Mouse (Mus musculus) CH12.LX (cell line): Measurements from ENCODE around the gene Gmds. TPM values are rescaled to one million over a fixed set of nuclear protein-coding genes. Genes with fewer than 3 reads are reported as not detected.

Experiments used
- DNase-seq: peaks from one replicate; pipeline ENCODE4 v3.0.0-alpha.2; 2013; ENCODE audit errors: extremely low read depth
- H3K27ac ChIP-seq: 2 replicates; pipeline ENCODE4 v1.5.1; 2012; ENCODE audit warnings: low read depth, mild to moderate bottlenecking, control low read depth, moderate library complexity; ENCODE audit not compliant: insufficient read depth
- H3K27me3 ChIP-seq: replicated peaks from 2 replicates; pipeline ENCODE3; 2012; ENCODE audit warnings: inconsistent platforms
- H3K36me3 ChIP-seq, 2 experiments: replicated peaks in 1 of 2; 2 replicates each; pipeline versions ENCODE3 to v1.6.1; 2012; ENCODE audit warnings: inconsistent platforms in 1 of 2, low read length in 1 of 2, mild to moderate bottlenecking in 1 of 2, mixed read lengths in 1 of 2, moderate library complexity in 1 of 2; ENCODE audit not compliant: control insufficient read depth in 1 of 2, insufficient read depth in 1 of 2
- H3K4me1 ChIP-seq, 2 experiments: 2 replicates each; pipeline ENCODE4 v1.6.1; 2012; ENCODE audit warnings: inconsistent platforms in 1 of 2, moderate library complexity in 1 of 2; ENCODE audit not compliant: insufficient read depth in 2 of 2, control insufficient read depth in 1 of 2
- H3K4me2 ChIP-seq: 2 replicates; pipeline ENCODE4 v1.6.1; 2012; ENCODE audit warnings: low read depth, mild to moderate bottlenecking, control low read depth; ENCODE audit not compliant: poor library complexity, insufficient read depth, severe bottlenecking
- H3K4me3 ChIP-seq, 3 experiments: fragments of 150-350 bp in 1 of 3; sonication (generic) in 1 of 3; replicated peaks in 1 of 3; 2 replicates each; pipeline versions ENCODE3 to v1.5.1; 2011 to 2012; ENCODE audit warnings: low read depth in 2 of 3, low read length in 2 of 3, mild to moderate bottlenecking in 2 of 3, moderate library complexity in 2 of 3, control low read depth in 1 of 3, improper control_type of control experiment in 1 of 3, inconsistent platforms in 1 of 3, mixed read lengths in 1 of 3; ENCODE audit not compliant: poor library complexity in 1 of 3
- H3K79me2 ChIP-seq: replicated peaks from 2 replicates; pipeline ENCODE4 v1.6.1; 2012; ENCODE audit warnings: mild to moderate bottlenecking, moderate library complexity; ENCODE audit not compliant: control insufficient read depth, poor library complexity, insufficient read depth, severe bottlenecking; ENCODE audit errors: extremely low read depth
- H3K9ac ChIP-seq: 2 replicates; pipeline ENCODE4 v1.6.1; 2012; ENCODE audit warnings: low read depth, mild to moderate bottlenecking, control low read depth, moderate library complexity; ENCODE audit not compliant: insufficient read depth
- H3K9me3 ChIP-seq: replicated peaks from 2 replicates; pipeline ENCODE3; 2012; ENCODE audit warnings: low read length, inconsistent platforms, mixed read lengths
- CHD1 ChIP-seq: IDR thresholded peaks from 2 replicates; pipeline ENCODE4 v1.6.1; 2012; ENCODE audit warnings: low read depth, low read length, improper control_type of control experiment, inconsistent platforms
- CHD2 ChIP-seq: IDR thresholded peaks from 2 replicates; pipeline ENCODE4 v1.6.1; 2011; ENCODE audit warnings: low read length, improper control_type of control experiment
- CTCF ChIP-seq, 2 experiments: IDR thresholded peaks in 1 of 2; conservative IDR thresholded peaks in 1 of 2; 2 replicates each; pipeline ENCODE4 v1.5.1; 2011 to 2012; ENCODE audit warnings: low read depth in 2 of 2, low read length in 2 of 2, improper control_type of control experiment in 1 of 2, inconsistent platforms in 1 of 2, mild to moderate bottlenecking in 1 of 2, moderate library complexity in 1 of 2
- E2F4 ChIP-seq: IDR thresholded peaks from 2 replicates; pipeline ENCODE4 v1.6.1; 2011; ENCODE audit warnings: low read depth, low read length, improper control_type of control experiment; ENCODE audit not compliant: insufficient replicate concordance
- EP300 ChIP-seq: IDR thresholded peaks from 2 replicates; pipeline ENCODE4 v1.6.1; 2011; ENCODE audit warnings: low read length, improper control_type of control experiment
- HCFC1 ChIP-seq: IDR thresholded peaks from 2 replicates; pipeline ENCODE4 v1.6.1; 2012; ENCODE audit warnings: low read depth, mild to moderate bottlenecking, inconsistent platforms, low read length, improper control_type of control experiment
- JUN ChIP-seq: IDR thresholded peaks from 2 replicates; pipeline ENCODE4 v1.6.1; 2011; ENCODE audit warnings: low read depth, mild to moderate bottlenecking, low read length, improper control_type of control experiment, moderate library complexity; ENCODE audit not compliant: insufficient read depth
- JUND ChIP-seq: conservative IDR thresholded peaks from 2 replicates; pipeline ENCODE4 v1.6.1; 2011; ENCODE audit warnings: low read depth, low read length, improper control_type of control experiment
- KAT2A ChIP-seq: IDR thresholded peaks from 2 replicates; pipeline ENCODE4 v1.6.1; 2012; ENCODE audit warnings: low read length, improper control_type of control experiment, inconsistent platforms; ENCODE audit not compliant: insufficient replicate concordance
- MAFK ChIP-seq: IDR thresholded peaks from 2 replicates; pipeline ENCODE4 v1.6.1; 2011; ENCODE audit warnings: low read length, improper control_type of control experiment; ENCODE audit not compliant: insufficient replicate concordance
- MAZ ChIP-seq: IDR thresholded peaks from 2 replicates; pipeline ENCODE4 v1.6.1; 2012; ENCODE audit warnings: low read depth, mild to moderate bottlenecking, inconsistent platforms, low read length, improper control_type of control experiment, moderate library complexity
- MEF2A ChIP-seq: IDR thresholded peaks from 2 replicates; pipeline ENCODE4 v1.6.1; 2014; ENCODE audit warnings: low read depth, mild to moderate bottlenecking, inconsistent platforms, low read length, improper control_type of control experiment, borderline replicate concordance
- MYC ChIP-seq: IDR thresholded peaks from 2 replicates; pipeline ENCODE4 v1.6.1; 2011; ENCODE audit warnings: low read depth, mild to moderate bottlenecking, improper control_type of control experiment, low read length
- NRF1 ChIP-seq: IDR thresholded peaks from 2 replicates; pipeline ENCODE4 v1.6.1; 2014; ENCODE audit warnings: low read depth, mild to moderate bottlenecking, inconsistent platforms, low read length, improper control_type of control experiment, moderate library complexity
- PAX5 ChIP-seq: IDR thresholded peaks from 2 replicates; pipeline ENCODE4 v1.6.1; 2012; ENCODE audit warnings: low read length, inconsistent platforms, mixed read lengths
- POLR2A ChIP-seq: IDR thresholded peaks from 2 replicates; pipeline ENCODE4 v1.6.1; 2011; ENCODE audit warnings: low read depth, mild to moderate bottlenecking, improper control_type of control experiment, low read length
- RAD21 ChIP-seq: IDR thresholded peaks from 2 replicates; pipeline ENCODE4 v1.6.1; 2011; ENCODE audit warnings: low read depth, mild to moderate bottlenecking, low read length, improper control_type of control experiment, moderate library complexity
- SMC3 ChIP-seq: IDR thresholded peaks from 2 replicates; pipeline ENCODE4 v1.6.1; 2011; ENCODE audit warnings: low read depth, low read length, improper control_type of control experiment
- TCF12 ChIP-seq: IDR thresholded peaks from 2 replicates; pipeline ENCODE4 v1.6.1; 2014; ENCODE audit warnings: low read depth, mild to moderate bottlenecking, inconsistent platforms, low read length, improper control_type of control experiment
- UBTF ChIP-seq: IDR thresholded peaks from 2 replicates; pipeline ENCODE4 v1.6.1; 2012; ENCODE audit warnings: low read depth, mild to moderate bottlenecking, inconsistent platforms, low read length, improper control_type of control experiment, moderate library complexity
- USF1 ChIP-seq: IDR thresholded peaks from 2 replicates; pipeline ENCODE4 v1.6.1; 2014; ENCODE audit warnings: low read depth, mild to moderate bottlenecking, inconsistent platforms, low read length, improper control_type of control experiment
- USF2 ChIP-seq: conservative IDR thresholded peaks from 2 replicates; pipeline ENCODE4 v1.6.1; 2011; ENCODE audit warnings: low read depth, low read length, improper control_type of control experiment
- ZC3H11A ChIP-seq: IDR thresholded peaks from 2 replicates; pipeline ENCODE4 v1.6.1; 2012; ENCODE audit warnings: low read depth, mild to moderate bottlenecking, inconsistent platforms, low read length, improper control_type of control experiment
- ZKSCAN1 ChIP-seq: IDR thresholded peaks from 2 replicates; pipeline ENCODE4 v1.6.1; 2012; ENCODE audit warnings: low read depth, inconsistent platforms, low read length, improper control_type of control experiment, borderline replicate concordance
- ZMIZ1 ChIP-seq: IDR thresholded peaks from 2 replicates; pipeline ENCODE4 v1.6.1; 2012; ENCODE audit warnings: low read depth, mild to moderate bottlenecking, inconsistent platforms, low read length, improper control_type of control experiment
- ZNF384 ChIP-seq: IDR thresholded peaks from 2 replicates; pipeline ENCODE4 v1.6.1; 2012; ENCODE audit warnings: low read depth, low read length, improper control_type of control experiment, inconsistent platforms
- dilution Hi-C: fragments of 300-500 bp; cut with MboI; formaldehyde crosslinking; loops from 2 replicates; pipeline ENCODE4 v1.14.3; 2020; ENCODE audit warnings: low sequenced_read_pairs; ENCODE audit not compliant: extremely low pct_unique_long_range_greater_than_20kb, extremely low pct_ligation_motif_present
- in situ Hi-C: fragments of 300-500 bp; cut with MboI; formaldehyde crosslinking; loops from 3 replicates; pipeline ENCODE4 v1.14.3; 2019; ENCODE audit warnings: low sequenced_read_pairs, low pct_ligation_motif_present, low pct_unique_long_range_greater_than_20kb, mixed read lengths
- polyA plus RNA-seq: library from polyadenylated mRNA; unstranded; fragments of >175 nt; gene quantifications from 2 replicates; pipeline ENCODE4 v1.2.1, GENCODE M21; 2012; ENCODE audit warnings: low read depth; ENCODE audit not compliant: insufficient read length
- total RNA-seq, 2 experiments: library from RNA; depleted of rRNA; stranded (reverse); fragments of 300-350 nt in 1 of 2; fragments of >200 nt in 1 of 2; gene quantifications; 2 replicates each; pipeline ENCODE4 v1.2.3; 2012 to 2014

The Gmds gene
- total and polyA plus RNA-seq, 3 experiments, result 11.0 to 19.3 (median 15.1) TPM

DNA sequence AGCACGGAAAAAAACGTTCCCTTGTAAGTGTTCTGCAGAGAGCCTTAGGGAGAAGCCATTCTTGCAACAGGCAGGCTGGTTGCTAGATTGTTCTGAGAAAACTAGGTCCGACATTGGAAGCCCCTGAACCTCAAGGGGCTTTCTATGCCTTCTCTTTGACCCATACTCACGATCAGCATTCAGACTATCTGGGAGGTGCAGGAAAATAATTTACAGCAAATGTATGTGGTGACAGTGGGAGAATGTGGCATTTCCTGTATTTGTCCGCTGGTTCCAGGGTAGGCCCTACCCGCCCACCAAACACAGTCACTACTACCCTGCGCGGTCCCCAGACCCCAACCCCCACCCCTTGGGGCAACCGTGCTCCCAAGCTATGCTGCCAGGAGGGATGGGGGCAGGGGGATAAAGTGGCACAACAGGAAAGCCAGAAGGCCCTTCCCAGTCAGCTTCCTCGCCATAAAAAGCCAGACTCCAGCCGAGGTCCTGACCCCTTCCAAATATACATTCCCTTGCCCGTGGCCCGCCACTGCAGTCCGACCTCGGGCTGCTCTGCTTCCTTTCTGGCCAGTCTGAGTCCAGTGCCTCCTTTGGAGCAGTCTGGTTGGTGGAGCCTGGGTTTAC lies 523.0 kb downstream of the Gmds start:
- Histone ChIP-seq H3K4me3 (no peak overlapping the region), H3K27me3 (no peaks in the 10 kb centered on the region), H3K79me2 (no peaks in the 10 kb centered on the region), H3K9ac (no peak overlapping the region), H3K9me3 (peaks cover 8% of the 10 kb centered on the region), H3K4me2 (no peak overlapping the region), H3K4me1 (peaks cover 0 to under 1% of the 10 kb centered on the region in 2 experiments; a peak in 1 of 4 replicates), H3K27ac (no peak overlapping the region), H3K36me3 (peaks cover 0 to 5% of the 10 kb centered on the region in 2 experiments)
- no peak for DNase-seq
- in situ Hi-C loops, result loop anchor here (25.0 kb wide), 1 partner anchor 397 kb away; no protein-coding TSS in a partner anchor
- dilution Hi-C loops, result no loop called here
- no peak for TF ChIP-seq MAFK
- no peak for TF ChIP-seq TCF12
- no peak for TF ChIP-seq CHD1
- no peak for TF ChIP-seq MAZ
- TF ChIP-seq, all 38 proteins: peak for 0

- Histone ChIP-seq H3K4me3 (no peak overlapping the region), H3K4me2 (no peak overlapping the region), H3K27me3 (no peaks in the 10 kb centered on the region), H3K4me1 (no peaks in the 10 kb centered on the region), H3K36me3 (peaks cover 0 to 6% of the 10 kb centered on the region in 2 experiments), H3K27ac (no peak overlapping the region), H3K79me2 (no peaks in the 10 kb centered on the region), H3K9ac (no peak overlapping the region), H3K9me3 (peaks cover 18% of the 10 kb centered on the region)
- in situ Hi-C loops (loop anchor here (25.0 kb wide), 1 partner anchor 400 kb away; no protein-coding TSS in a partner anchor), dilution Hi-C loops (no loop called here)
- TF ChIP-seq RAD21, result no peak
- no peak for TF ChIP-seq POLR2A
- no peak for TF ChIP-seq EP300
- no peak for TF ChIP-seq SMC3
- TF ChIP-seq CTCF (conservative IDR thresholded peaks at IDR 0.05 in 1 of 2, IDR thresholded peaks at IDR 0.05 in 1 of 2; ENCODE audit: low read depth in 2 of 2, low read length in 2 of 2), result no peak
- TF ChIP-seq NRF1, result no peak
- TF ChIP-seq MAZ, result no peak
- no peak for TF ChIP-seq CHD2
- TF ChIP-seq HCFC1, result no peak
- no peak for TF ChIP-seq CHD1
- no peak for DNase-seq
Measured at GRCm38 (mm10) chr13:31812701-31813100, 525.8 kb downstream of the Gmds start.

DNA sequence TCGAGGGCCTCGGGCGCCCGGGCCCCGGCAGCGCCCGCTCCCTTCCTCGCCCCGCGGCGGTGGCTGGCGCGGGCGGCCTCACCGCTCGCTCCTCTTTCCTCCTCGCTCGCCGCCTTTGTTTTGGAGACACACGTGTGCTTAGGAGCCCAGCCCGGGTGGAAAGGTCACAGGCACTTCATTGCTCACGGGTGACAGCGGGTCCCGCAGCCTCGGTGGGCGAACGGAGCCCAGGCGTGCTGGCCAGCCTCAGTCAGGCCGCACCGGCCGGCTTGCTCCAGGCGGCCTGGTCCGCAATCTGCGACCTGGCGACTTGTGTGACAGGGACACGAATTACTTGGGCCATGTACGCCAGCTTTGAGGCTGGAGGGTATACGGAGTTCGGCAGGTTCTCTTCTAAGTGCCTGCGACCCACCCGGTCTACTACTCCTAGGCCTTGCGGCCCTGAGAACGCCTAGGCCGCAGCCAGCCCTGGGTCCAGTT lies 527.0 kb downstream of the Gmds start:
- no peaks in the 10 kb centered on the region for H3K79me2 ChIP-seq
- peaks cover 0 to 6% of the 10 kb centered on the region in 2 experiments for H3K36me3 ChIP-seq
- DNase-seq, result no peak
- H3K9ac ChIP-seq, result no peak overlapping the region
- H3K4me2 ChIP-seq, result no peak overlapping the region
- H3K4me1 ChIP-seq, result no peaks in the 10 kb centered on the region
- H3K27me3 ChIP-seq, result no peaks in the 10 kb centered on the region
- no peak overlapping the region for H3K27ac ChIP-seq
- no peak for TF ChIP-seq ZMIZ1
- TF ChIP-seq MYC, result no peak
- TF ChIP-seq SMC3, result no peak
- TF ChIP-seq ZKSCAN1, result no peak
- no peak for TF ChIP-seq ZNF384
- no peak for TF ChIP-seq UBTF
- TF ChIP-seq USF1, result no peak
- no peak for TF ChIP-seq E2F4
- no peak for TF ChIP-seq HCFC1
- TF ChIP-seq JUND, result no peak
- TF ChIP-seq CHD1, result no peak
- no peak for TF ChIP-seq USF2
- no peak for TF ChIP-seq JUN
- TF ChIP-seq PAX5, result no peak
- no peak for TF ChIP-seq ZC3H11A
- no peak for TF ChIP-seq KAT2A
- TF ChIP-seq MEF2A, result no peak
- H3K4me3 ChIP-seq, result no peak overlapping the region
- in situ Hi-C loops, result loop anchor here (25.0 kb wide), 1 partner anchor 401 kb away; no protein-coding TSS in a partner anchor
- peaks cover 25% of the 10 kb centered on the region for H3K9me3 ChIP-seq
- dilution Hi-C loops, result no loop called here
